ENCODE assay signal across 8 mouse cellular contexts in the genomic region with DNA sequence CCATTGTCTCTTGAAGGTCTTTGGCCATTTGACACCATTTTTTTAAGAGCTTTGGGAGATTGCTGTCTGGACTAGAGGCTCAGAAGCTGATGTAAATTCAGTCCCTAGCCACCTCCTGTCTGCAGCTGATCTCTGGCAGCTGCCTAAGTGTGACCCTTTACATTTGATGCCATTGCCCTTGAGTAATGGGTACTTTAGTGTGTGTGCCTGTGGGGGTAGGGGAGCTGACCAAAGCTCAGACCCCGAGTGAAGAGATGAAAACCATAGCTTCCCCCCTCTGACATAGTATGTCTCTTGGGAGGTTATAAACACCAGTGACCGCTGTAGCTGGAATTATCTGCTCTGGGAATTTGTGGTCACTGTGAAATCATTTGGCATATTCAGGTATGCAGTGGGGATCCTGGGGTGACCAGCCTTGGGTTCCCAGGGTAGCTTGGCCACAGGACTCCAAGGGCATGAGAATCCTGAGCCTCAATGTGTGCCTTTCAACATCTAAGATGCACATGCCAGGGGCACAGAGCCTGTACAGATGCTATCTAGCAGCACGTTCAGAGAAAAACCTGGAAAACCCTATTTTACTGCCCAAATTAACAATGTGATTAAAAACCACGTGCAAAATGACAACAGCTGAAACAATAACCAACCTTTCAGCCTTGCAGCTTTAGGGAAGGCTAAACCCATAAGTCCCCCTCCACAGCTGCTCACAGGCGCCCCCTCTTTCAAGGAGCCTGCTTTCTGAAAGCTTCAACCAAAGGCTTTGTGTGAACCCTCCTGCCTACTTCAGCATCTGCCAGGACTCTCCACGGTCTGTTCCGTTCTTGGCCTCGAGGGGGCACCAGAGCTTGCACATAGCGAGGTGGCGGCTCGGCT.
DNase-seq lines count a peak whose midpoint lies in the region; ATAC-seq and TF ChIP-seq lines count a peak whose summit lies in the region.

No protein-coding gene starts in this region.

- no peaks in the 10 kb centered on the region for H3K4me1 ChIP-seq in hindbrain, postnatal 0 days (ENCODE audit: insufficient read depth, low read length)

- ATAC-seq in hindbrain, postnatal 0 days = peak; percentile 89
- ATAC-seq in megakaryocyte-erythroid progenitor cell, adult 5-6 weeks (replicated peaks; ENCODE audit: low FRiP score, low TSS enrichment, poor library complexity, severe bottlenecking) = peak; percentile 84

- peak; percentile 98 for TF ChIP-seq CTCF in hindbrain, postnatal 0 days (IDR thresholded peaks at IDR 0.05; ENCODE audit: low read depth)
- peak; percentile 96 for TF ChIP-seq CTCF in left cerebral cortex, adult 2 months (IDR thresholded peaks at IDR 0.05)

- peak overlapping the region; percentile 15 for H3K4me3 ChIP-seq in hindbrain, postnatal 0 days (ENCODE audit: low read length)
- H3K4me3 ChIP-seq in left cerebral cortex, adult 2 months = no peak overlapping the region; the same call in 1 of the 2 replicates

- WGBS in hindbrain, postnatal 0 days = 12% methylated on average over 11 of the region's 11 CpGs

- H3K9me3 ChIP-seq in hindbrain, postnatal 0 days (ENCODE audit: low read length) = no peaks in the 10 kb centered on the region

- 0 out of 2 replicates have a peak overlapping the region, but pooled peaks have one; percentile 59 for H3K27ac ChIP-seq in hindbrain, postnatal 0 days
- no peak overlapping the region for H3K27ac ChIP-seq in left cerebral cortex, adult 2 months

- no peaks in the 10 kb centered on the region for H3K36me3 ChIP-seq in hindbrain, postnatal 0 days (ENCODE audit: insufficient read depth, low read length)

- intact Hi-C loops in left cerebral cortex, adult 2 months (cut with DNase I) = loop anchor here (2.0 to 10.0 kb wide), 5 partner anchors 318 to 855 kb away; a partner anchor contains a TSS

- peak overlapping the region; percentile 28; the same call in 1 of the 2 replicates for H3K9ac ChIP-seq in hindbrain, postnatal 0 days (replicated peaks; ENCODE audit: low read length)

- DNase-seq in adrenal gland, adult 18-20 months (ENCODE audit: low spot score in 2 of 2) = peak; percentile 79 to 84
- peak; percentile 98 for DNase-seq in cerebellum, postnatal 14 days
- peak; percentile 89 to 98 for DNase-seq in frontal cortex, postnatal 14 days (ENCODE audit: low spot score in 2 of 2)
- peak; percentile 97 for DNase-seq in hindbrain, postnatal 0 days (ENCODE audit: low spot score)
- peak; percentile 90 to 97 for DNase-seq in left cerebral cortex, adult 2 months (ENCODE audit: extremely low spot score in 1 of 2, low spot score in 2 of 2)
- DNase-seq in right cerebral cortex, postnatal 4 days = peak; percentile 99
- DNase-seq in T-cell, adult 2 months (ENCODE audit: low spot score) = no peak

- H3K27me3 ChIP-seq in hindbrain, postnatal 0 days (ENCODE audit: insufficient read depth, low read length) = no peaks in the 10 kb centered on the region

- H3K4me2 ChIP-seq in hindbrain, postnatal 0 days (ENCODE audit: low read depth, low read length) = peak overlapping the region; percentile 56
